Mouse (Mus musculus) lung, postnatal 4 days (tissue): Measurements from ENCODE around the gene Myd88.

Experiments
- DNase-seq, 2 experiments: peaks; one replicate each; pipeline ENCODE4 v3.0.0; 2021

Myd88 gene

DNA sequence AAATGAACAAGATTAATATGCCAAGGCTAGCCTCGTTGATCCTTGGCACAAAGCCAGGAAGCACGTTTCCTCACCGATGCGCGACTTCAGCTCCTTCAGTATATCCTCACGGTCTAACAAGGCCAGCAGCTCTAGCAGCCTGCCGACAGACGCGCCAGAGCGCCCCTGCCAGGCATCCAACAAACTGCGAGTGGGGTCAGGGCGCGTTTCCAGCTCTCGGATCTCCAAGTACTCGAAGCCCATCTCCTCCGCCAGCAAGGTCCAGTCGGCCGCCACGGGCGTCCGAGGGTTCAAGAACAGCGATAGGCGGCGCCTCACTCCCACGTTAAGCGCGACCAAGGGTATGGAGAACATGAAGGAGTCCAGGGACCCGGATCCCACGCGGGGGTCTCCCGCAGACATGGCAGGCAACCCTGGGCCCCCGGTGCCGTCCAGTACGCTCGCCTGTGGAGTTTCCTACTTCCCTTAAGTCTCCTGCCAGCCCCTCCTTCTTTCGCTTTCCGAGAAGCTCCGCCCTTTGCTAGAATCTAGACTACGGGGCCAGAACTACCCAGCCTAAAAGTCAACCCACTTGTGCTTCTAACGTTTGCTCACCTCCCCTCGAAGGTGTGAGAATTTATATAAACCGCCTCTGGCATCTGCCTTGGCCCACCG lies 1.5 kb downstream of the Myd88 start, which contains the start of gene Acaa1a:
TSS of gene Acaa1a (plus strand) at position 119 of the 654 bp plus-strand sequence.
- DNase-seq: peak; percentile 84 to 85

DNA sequence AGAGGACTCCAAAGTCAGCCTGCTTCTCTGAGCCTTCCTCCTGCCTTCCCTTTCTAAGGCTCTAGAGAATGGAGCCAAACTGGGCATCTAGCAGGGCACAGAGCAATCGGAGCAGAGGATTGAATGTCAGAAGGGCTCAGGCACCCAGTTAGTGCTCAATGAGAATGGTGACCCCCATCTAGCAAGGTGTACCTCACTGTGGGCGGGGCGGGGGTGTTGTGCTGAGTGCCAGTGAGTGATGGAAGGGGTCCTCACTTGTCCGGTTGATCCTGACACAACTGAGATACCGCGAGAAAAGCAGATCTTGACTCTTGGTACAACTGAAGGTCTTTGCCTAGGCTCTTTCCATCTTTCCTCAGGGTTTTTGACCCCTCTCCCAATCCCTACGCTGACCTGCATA lies 2.1 kb downstream of the Myd88 start:
- DNase-seq: no peak

DNA sequence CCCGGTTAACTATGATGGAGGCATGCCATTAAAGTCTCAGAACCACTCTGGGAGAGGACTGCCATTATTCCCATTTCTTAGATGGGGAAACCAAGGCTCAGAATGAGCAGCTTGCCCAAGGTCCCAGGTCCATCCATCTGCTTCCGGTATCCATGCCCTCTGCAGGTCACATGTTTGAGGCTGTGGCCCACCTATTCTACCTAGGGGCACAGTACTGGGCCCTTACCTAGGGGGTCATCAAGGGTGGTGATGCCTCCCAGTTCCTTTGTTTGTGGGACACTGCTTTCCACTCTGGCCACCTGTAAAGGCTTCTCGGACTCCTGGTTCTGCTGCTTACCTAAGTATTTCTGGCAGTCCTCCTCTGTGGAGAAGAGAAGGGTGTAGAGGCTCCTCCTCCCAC lies 2.9 kb downstream of the Myd88 start:
- DNase-seq: no peak

DNA sequence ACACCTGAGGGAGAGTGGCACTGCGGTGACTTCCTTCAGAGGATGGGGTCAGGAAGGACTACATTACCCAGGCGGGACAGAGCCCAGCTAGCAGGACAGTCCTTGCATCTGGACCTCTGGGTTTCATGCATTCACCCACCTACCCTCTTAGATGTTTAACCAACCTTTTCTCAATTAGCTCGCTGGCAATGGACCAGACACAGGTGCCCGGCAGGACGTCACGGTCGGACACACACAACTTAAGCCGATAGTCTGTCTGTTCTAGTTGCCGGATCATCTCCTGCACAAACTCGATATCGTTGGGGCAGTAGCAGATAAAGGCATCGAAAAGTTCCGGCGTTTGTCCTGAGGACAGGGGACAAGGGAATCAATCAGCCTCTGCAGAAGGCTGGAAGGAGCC lies 3.4 kb downstream of the Myd88 start:
- no peak for DNase-seq

DNA sequence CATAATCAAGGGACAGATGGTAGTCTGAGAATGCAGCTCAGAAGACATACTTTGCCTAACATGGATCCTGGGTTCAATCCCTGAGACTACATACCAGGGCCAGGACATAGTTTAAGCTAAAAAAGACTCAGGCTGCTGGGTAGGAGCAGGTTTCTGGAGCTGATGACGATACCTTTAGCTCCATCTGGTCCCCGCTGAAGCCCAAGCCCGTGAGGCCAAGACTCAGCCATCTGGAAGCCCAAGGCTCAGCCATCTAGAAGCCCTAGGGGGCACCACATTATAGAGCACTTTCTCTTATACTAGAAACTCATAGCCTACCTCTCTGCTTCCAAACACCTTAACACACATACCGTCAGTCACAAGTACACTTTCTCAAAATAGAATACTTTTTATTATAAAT lies 5.6 kb downstream of the Myd88 start:
- no peak for DNase-seq

DNA sequence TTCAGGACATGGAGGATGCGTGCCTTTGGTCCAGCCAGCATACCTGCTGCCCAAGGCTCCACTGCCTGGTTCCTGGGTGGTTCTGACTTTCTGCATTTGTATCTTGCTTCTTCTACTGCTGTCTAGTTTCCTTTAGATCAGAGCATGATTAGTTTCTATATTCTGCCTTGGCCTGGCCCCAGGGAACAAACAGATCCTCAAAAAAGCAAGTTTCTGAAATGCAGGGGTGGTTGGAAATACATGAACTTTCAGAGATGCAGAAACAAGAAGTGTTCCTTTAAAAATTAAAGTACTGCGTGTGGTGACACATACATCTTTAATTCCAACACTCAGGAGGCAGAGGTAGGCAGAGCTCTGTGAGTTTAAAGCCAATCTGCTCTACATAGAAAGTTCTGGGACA lies 6.4 kb downstream of the Myd88 start:
- DNase-seq: no peak

DNA sequence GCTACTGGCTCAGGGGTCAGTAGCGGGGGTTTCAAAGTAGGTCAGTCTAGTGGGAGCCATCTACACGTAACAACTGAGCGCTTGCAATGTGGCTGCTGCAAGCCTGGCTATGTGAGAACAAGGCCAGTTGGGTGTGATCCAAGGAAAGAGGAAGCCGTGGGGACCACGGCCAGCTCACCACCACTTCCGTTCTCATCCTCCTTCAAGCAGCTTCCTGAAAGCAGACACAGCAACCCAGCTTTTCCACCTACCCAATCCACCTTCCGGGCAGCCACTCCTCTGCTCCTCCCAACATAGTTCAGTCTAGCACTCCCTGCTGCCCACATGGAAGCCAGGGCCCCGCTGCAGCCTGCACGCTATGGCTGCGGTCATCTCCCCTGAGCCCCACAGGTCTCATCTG lies 6.9 kb downstream of the Myd88 start:
- DNase-seq: peak; percentile 76 to 84

DNA sequence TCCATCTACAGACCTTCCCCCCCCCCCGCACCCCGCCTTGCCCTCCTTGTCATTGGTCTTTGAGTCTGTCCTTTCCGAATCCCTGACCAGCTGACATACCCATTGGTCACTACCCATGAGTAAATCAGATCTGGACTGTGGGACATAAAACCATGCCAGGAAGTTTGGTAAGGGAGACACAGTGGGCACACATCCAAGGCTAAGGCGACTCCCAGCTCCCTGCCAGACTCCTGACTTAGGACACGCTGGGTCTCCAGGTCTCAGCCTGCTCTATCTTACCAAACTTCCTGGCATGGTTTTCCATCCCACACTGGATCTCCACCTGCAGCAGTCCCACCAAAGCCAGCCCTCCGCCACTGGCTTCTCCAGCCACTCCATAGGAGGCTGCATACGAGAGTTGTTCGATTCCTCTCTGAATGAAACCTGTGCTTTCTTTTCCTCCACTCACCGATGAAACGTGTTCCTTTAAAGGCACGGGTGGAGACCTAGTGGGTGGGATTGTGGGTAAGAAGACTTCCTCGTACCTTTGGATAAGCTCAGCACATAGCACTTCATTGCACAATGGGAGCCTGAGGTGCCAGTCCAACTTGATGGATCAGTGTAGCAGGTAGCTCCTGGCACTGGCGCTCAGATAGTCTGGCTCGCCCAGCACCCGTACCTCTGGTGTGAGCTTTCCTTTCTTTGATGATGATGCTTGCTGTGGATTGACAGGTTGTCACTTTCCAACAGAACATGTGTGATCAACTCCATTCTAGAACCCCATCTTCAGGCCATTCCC lies 10.8 kb downstream of the Myd88 start:
- no peak for DNase-seq

DNA sequence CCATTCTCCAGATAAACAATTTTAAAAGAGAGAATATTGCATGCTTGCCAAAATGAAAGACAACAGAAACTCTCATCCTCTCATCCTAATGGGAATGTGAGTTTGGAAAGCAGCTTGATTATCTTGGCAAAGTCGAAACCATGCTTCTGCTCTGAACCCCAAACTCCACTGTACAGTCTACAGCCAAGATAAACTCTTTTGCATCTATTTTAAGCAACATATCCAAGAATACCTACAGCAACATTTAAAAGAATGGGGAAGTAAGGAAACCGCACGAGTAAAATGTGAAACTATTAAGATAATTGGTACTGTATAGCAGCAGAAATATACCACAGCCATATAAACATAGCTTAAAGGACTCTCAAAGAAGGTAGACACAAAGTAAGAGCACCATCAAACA lies 12.7 kb downstream of the Myd88 start:
- no peak for DNase-seq

DNA sequence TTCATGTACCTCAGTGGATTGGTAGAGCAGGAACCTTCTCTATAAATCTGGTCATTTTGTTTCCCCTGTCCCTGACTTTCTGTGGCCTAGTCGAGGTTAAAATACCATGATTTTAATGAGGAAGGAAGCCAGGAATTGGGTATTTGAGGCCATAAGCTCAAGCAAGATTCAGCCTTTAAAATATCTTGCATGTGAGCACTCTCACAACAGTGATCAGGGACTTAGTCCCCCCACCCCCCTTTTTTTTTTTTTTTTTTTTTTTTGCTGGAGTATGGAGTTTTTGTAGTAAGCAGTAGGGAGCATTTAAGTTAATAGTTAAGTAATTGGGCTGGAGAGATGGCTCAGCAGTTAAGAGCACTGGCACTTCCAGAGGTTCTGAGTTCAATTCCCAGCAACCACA lies 17.1 kb downstream of the Myd88 start:
- DNase-seq: no peak

DNA sequence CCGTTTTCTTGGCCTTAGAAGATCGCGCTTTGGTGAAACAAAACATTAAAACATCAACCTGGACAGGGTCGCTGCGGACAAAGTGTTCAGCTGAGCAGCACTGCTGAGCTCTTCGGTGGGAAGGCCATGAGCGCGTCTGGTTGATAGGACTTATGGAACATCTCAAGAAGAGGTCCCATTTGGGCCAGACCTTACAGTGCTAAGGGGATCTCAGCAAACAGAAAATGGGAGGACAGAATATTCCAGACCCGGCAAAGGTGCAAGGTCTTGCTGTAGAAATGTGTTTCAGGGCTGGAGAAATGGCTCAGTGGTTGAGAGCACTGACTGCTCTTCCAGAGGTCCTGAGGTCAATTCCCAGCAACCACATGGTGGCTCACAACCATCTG lies 18.0 kb downstream of the Myd88 start:
- DNase-seq: no peak

DNA sequence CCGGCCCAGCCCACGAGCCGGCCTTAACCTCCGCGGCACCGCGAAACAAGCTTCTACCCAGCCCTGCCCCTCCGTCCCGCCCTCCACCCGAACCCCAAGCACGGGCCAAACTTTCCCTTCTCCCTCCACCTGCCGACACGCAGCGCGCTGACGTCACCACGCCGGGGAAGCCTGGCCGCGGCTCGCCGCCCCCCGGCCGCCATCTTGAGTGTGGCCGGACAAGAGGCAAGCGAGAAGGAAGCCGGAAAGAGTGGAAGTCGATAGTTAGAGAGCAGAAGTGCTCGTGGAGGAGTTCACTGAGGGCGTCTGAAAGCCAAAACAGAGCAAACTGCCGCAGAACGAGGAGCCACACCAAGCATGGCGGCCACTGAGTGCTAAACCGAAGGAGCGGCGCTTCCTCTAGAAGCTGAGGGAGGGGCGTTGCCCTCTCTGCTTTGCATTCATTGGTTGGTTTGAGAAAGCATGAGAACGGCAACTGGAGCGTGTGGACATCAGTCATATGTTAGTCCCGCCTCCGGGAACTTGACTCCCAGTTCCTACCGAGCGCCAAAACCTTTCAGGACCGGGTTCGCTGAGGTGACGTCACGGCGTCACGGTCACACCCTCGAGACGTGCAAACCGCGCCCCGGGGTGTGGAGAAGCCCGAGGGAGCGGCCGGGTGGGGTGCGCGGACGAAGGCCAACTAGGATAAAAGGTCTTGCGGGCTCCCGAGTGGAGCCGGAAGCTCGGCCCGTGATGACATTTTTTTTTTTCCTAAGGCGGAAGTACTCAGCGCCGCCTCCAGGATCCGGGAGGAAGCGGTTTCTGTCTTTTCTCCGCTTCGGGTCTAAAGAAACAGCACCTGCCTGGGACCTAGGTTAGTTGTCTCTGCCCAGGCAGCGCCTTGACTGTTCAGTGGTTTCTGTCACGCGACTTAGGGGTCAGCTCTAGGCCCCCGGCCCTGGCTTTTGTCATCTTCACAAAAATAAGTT lies 18.6 kb downstream of the Myd88 start, which contains the start of gene Oxsr1:
TSS of gene Oxsr1 (minus strand) at position 139 of the 971 bp plus-strand sequence.
- DNase-seq: peak; percentile 99 to 100

DNA sequence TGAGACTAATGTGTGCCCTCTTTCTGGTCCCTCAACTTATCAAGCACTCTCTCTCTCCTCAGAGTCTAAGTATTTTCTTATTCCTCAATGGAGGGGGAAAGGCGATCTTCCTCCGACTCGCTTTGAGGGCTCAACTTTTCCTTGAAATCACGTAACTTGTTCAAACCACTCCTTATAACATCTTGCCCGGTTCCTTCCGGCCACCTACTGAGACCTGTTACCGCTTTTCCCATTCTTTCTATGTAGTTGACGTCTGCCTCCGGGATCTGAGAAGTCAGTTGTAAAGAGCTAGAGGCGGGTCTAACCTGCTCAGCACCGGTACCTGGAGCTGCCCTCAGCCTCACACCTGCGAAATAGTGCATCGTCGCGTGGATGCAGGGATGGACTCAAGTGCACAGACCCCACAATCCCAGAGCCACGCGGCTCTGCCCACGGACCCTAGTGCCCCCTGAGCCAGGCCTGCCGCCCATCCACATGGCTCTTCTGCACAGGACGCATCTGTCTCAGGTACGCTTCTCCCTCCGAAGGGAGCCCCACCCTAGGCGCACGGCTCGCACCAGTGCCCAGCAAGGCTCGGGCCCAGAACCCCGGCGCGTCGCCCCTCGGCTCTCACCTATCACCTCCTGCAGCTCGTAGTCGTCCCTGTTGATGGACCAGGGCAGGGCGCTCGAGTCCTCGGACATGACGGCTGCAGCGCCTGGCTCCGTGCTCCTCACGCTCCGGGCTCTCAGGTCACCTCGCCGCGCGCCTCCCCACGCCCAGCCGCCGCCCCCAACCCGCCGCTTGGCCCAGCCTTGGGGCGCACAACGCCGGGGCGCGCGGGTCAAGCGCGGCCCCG lies 19.6 kb downstream of the Myd88 start:
- DNase-seq: no peak

DNA sequence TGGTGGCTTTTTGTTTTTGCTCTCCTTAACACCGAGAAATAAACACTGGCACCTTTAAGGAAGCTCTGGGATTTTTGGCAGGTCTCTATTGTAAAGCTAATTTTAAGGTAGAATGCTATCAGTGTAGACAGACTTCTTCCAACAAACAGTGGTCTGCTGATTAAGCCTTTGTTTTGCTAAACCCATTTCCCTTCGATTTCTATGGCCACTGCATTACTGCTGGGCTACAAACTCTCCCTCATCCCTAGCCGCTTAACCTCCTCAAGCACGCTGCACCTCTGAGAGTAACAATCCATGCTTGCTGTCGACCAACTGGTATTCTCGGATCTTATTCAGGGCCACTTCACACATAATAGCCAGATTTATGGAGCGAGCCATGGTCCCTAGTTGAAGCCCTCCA lies 20.3 kb downstream of the Myd88 start:
- DNase-seq: no peak

DNA sequence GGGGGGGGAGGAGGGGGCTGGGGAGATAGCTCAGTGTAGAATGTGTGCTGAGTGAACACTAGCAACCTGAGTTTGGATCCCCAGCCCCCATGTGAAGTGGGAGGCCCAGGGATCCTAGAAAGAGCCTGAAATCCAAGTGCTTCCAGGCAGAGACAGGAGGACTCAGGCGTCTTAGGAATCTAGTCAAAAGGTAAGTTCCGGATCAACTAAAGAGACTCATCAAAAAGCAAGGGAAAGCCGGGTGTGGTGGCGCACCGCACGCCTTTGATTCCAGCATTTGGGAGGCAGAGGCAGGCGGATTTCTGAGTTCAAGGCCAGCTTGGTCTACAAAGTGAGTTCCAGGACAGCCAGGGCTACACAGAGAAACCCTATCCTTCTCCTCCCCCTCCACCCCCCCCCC lies 20.8 kb downstream of the Myd88 start:
- DNase-seq: no peak

DNA sequence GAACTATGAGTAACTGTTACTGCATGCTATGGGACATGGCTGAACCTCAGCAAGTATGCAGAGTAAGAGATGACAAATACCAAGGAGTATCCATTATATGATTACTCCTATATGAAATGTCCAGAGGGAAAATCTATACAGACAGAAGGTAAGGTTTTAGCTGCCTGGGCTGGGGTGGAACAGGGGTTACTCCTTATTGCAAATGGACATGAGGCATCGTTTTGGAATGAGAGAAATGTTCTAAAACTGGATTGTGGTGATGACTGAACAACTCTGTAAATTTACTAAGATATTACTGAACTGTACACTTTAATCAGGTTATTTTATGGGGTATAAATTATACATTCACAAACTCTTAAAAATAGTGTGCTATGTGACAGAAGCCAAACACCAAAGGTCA lies 22.3 kb downstream of the Myd88 start:
- DNase-seq: no peak

DNA sequence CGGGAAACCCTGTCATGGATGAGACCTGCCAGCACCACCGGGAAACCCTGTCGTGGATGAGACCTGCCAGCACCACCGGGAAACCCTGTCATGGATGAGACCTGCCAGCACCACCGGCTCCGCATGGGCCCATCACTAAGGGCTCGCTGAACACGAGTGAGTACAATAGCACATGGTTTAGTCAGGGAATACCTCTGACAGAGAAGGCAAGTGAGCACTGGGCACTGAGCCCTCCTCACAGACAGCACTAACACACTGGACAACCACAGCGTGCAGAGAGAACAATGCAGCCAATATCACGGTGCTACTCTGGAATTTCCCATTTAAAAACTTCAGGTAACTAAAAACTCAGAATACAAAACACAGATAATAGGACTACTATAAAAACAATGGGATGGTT lies 28.1 kb downstream of the Myd88 start:
- DNase-seq: no peak

DNA sequence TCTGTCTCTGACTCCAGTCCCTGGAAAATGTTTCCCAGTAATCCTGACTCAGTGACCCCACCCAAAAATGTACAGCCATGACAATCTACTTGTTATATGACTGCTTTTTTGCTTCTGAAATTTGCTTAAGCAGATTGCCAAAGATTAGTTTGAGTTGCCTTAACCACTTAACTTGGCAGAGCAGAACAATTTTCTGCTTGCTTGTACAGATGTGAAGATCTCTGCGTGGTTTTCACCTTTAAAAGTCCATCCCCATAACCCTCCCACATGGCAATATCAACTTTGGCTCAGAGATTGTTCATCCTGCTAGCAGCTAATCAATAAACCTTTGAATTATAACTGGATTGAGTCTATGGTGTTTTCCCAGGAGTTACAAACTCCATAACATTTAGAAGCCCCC lies 32.1 kb downstream of the Myd88 start:
- no peak for DNase-seq

DNA sequence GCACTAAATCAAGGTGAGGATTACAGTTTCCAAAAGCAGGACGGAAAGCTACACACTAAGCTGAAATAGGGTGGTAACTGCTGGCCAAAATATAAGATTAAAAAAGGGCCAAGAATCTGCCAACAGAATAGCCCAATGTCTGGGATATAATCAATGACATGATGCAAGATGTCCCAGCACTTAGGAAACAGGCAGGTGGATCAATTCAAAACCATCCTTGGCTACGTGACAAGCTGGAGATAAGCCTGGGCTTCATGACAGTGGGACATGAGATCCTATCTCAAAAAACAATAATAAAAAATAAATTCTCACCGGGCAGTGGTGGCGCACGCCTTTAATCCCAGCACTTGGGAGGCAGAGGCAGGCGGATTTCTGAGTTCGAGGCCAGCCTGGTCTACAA lies 35.3 kb downstream of the Myd88 start:
- DNase-seq: no peak

DNA sequence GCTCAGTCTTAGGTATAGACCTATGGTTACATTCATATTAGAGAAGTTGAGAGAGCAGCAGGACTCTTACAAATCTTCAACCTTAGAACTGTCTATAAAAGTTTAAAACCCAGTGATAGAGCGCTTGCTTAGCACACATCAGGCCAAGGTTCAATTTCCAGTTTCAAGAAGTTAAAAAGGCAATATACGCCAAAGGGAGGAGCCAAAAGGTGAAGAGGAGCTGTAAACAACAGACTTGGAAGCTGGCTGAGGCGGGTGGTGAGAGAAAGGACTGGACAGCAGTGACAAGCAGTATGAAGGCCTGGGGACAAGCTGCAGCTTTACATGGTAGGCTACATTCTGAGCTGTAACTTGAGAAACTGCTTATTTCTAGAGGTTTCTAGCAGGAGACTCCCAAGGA lies 42.6 kb downstream of the Myd88 start:
- no peak for DNase-seq

DNA sequence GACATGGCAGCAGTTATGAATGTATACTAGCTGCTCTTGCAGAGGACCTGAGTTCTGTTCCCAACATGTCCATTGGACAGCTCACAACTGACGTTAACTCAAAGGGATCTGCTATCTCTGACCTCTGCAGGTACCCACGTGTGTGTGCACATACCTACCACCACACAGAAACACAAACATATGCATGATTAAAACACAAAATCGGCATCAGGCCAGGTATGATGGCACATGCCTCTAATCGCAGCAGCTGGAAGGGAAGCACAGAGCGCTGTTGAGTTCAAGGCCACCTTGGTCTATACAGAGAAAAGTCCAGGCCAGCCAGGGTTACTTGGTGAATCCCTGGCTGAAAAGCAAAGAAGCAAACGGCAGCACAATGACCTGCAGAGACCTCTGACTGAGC lies 43.5 kb downstream of the Myd88 start:
- no peak for DNase-seq

DNA sequence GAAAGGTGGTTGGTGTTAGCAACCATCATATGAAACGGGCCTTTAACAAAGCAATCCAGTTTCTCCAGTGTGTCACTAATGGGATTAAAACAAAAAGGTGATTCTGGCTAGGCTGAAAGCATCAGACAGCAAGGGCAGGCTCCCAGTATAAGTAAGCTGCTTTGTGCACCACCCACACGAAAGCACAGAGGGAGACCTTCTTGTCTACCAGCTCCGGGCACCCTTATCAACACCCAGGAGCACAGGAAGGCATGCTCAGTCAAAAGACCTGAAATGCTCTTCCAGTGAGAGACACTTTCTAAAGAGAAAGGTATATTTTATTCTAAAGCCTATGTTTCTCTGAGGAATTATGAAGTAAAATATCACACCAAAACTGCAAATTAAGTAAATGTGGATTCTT lies 50.4 kb downstream of the Myd88 start:
- no peak for DNase-seq
